Mouse (Mus musculus) central nervous system, embryonic 14 days (tissue): ENCODE results near the gene Eci1. TPM values are rescaled to one million over a fixed set of nuclear protein-coding genes. Genes with fewer than 3 reads are reported as not detected.

Experiments
- polyA plus RNA-seq: library from polyadenylated mRNA; depleted of rRNA; stranded (reverse); fragments of >200 nt; gene quantifications from 2 replicates; pipeline ENCODE4 v1.2.3, GENCODE M21; 2012; rRNA removed

The Eci1 gene
- polyA plus RNA-seq, result 31.1 and 38.3 TPM in 2 replicates

DNA sequence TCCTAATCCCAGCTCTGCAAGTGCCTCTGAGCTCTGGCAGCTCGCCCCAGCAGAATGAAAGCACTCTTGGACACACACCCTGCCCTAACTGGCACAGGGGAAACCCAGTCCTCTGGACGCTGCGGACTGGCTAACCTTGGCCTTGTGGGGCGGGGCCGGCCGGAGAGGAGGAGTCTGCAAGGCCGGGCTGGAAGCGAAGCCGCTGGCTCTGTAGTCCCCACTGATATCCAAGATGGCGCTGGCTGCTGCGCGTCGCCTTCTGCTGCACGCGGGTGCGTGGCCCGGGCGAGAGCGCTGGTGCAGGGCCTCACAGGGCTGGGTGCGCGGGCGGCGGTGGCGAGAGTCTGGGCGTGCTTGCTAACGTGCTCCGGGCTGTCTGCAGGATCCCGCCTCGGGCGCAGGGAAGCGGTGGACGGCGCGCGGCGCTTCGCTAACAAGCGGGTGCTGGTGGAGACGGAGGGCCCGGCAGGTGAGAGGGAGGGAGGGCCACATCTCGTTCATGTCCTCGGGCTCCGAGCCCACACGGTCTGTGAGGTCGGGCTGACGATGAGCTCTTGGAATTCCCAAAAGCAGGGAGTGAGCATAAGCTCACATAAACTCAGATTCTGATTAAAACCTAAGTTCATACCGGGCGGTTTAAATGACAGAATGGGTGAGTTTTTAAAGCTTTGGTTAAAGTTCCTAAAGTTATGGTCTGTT lies at the start of gene Eci1:
TSS of gene Eci1 (plus strand) at position 171 of the 699 bp plus-strand sequence.

GRCm38 (mm10) chr17:24414230-24414976 lies 12.0 kb upstream of the Eci1 start, which contains the start of gene Rnps1:
TSS of gene Rnps1 (plus strand) at chr17:24414565.

DNA sequence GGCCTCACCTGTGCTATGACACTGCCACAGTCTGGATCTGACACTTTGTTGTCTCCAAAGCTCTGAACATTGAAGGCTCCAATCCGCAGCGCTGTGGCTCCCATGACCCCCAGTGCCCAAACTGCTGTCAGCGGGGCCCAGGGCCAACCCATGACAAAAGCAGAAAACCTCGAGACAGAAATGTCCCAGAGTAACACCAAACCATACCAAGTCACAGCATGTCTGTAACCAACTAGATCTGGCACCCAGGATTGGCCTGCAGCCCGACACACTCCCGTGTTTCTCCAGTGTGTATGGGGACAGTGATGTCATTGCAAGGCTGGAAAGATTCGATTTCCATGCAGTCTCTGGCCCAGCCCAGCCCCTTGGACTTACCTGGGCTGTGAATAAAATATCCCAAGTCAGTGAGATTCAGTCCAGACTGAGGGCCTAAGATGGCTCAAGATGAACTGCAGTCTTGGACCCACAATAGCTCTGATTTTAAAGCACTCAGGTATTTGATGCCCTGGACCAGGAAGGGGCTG lies 16.3 kb downstream of the Eci1 start, which contains the start of gene Dnase1l2:
TSS of gene Dnase1l2 (minus strand) at position 474 of the 524 bp plus-strand sequence.

DNA sequence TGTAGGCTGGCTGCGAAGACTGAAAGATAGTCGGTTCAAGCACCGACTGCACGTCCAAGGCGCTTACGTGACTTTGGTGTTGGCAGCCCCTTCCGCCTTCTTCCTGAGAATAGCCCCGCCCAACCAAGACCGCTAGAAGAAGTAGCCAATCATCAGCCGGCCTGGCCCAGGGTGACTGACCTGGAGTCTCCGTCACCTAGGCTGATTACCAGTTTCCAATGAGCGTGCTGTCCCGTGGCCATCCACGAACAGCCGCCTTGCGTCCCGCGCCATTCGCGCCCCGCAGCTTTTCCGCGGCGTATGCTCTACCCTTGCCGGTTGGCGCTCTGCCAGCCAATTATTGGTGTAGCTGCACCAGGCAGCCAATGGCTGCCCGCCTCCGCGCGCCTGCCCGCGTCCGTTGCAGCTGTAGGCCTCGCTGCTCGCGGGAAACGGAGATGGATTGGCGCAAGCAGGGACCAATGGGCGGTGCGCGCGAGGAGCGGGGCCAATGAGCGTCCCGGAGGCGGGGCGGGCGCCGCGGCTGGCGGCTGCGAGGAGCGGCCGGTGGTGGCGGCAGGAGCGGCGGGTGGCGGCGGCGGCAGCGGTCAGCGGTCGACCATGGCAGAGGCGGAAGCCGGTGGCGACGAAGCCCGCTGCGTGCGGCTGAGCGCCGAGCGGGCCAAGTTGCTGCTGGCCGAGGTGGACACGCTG lies 43.6 kb downstream of the Eci1 start, which contains the start of the genes E4f1 and Pgp:
TSS of gene E4f1 (minus strand) at position 404 of the 693 bp plus-strand sequence.
TSS of gene Pgp (plus strand) at position 483 of the 693 bp plus-strand sequence.

GRCm38 (mm10) chr17:24473612-24474275 lies 47.3 kb downstream of the Eci1 start, which contains the start of gene Bricd5:
TSS of gene Bricd5 (plus strand) at chr17:24473884.

DNA sequence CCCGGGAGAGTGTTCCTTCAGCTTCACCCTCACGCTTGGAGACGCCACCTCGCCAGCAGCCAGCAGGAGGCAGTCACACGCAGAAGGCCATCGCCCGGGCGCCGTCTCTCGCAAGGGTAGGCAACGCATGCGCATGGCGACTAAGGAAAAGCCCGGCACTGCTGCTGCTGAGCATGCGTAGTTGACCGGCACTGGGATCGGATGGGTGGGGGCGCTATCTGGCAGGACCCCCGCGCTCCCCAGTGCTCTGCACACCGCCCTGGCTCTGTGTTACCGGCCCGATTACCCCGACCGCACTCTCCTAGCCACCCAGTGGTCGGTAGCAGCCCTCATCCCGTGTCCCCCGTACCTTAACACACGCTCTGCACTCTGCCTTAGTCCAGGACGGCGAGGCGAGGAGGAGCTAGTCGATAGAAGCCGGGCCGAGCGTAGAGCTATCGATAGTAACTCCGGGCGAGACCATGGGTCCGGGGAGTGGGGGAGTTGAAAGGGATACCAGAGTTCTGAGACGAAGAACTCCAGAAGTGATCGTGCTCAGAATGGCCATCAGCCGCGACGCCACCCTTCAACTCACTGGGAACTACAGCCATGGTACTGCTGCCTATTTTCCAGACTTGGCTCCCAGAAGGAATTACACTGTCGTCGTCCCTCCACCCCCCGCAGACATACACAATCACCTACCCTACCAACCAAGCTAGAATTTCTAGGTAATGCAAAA lies 52.4 kb downstream of the Eci1 start, which contains the start of gene Mlst8:
TSS of gene Mlst8 (minus strand) at position 416 of the 718 bp plus-strand sequence.

DNA sequence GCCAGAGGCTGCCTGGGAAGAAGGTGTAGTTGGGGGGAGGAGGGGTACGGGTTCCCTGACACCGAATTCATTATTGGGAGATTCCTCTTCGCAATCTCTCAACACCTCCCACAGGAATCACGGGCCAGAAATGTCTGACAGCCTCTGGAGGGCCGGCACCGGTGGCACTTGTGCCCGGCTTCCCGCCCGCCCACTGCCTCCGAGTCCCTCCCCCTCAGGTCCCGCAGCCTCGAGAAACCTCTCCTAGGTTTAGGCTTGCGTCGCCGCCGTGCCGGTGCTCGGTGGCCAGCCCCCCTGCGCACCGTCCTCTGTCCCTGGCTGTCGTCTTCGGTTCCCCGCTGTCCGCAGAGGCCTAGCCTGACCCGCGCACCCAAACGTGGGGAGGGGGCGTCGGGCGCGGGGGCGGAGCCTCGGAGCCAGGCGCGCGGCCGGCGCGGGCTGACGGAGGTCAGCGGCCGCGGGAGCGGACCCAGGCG lies 61.8 kb downstream of the Eci1 start, which contains the start of gene Caskin1:
TSS of gene Caskin1 (plus strand) at position 416 of the 476 bp plus-strand sequence.

Other genes starting within 250 kb of the Eci1 start
- 50.4 and 57.9 TPM in 2 replicates for gene Tbc1d24, start 221.1 kb upstream of the Eci1 start, polyA plus RNA-seq
- gene Ntn3, start 217.1 kb upstream of the Eci1 start, polyA plus RNA-seq, result 8.3 and 11.3 TPM in 2 replicates
- gene Tedc2, start 205.8 kb upstream of the Eci1 start, polyA plus RNA-seq, result 29.6 and 34.7 TPM in 2 replicates
- 21.1 and 25.3 TPM in 2 replicates for gene Ccnf, start 175.2 kb upstream of the Eci1 start, polyA plus RNA-seq
- 0.33 TPM in 2 replicates for gene Abca17, start 75.6 kb upstream of the Eci1 start, polyA plus RNA-seq
- 33.8 and 34.2 TPM in 2 replicates for gene Abca3, start 74.7 kb upstream of the Eci1 start, polyA plus RNA-seq
- 392 and 424 TPM in 2 replicates for gene Rnps1, start 12.1 kb upstream of the Eci1 start, polyA plus RNA-seq
- gene Dnase1l2, start 16.5 kb downstream of the Eci1 start, polyA plus RNA-seq, result 26.4 and 29.0 TPM in 2 replicates
- 82.5 and 89.4 TPM in 2 replicates for gene E4f1, start 43.7 kb downstream of the Eci1 start, polyA plus RNA-seq
- gene Pgp, start 43.8 kb downstream of the Eci1 start, polyA plus RNA-seq, result 43.4 and 44.6 TPM in 2 replicates
- 0.43 and 1.0 TPM in 2 replicates for gene Bricd5, start 47.2 kb downstream of the Eci1 start, polyA plus RNA-seq
- 51.2 and 55.8 TPM in 2 replicates for gene Mlst8, start 52.4 kb downstream of the Eci1 start, polyA plus RNA-seq
- 93.1 and 111 TPM in 2 replicates for gene Caskin1, start 62.0 kb downstream of the Eci1 start, polyA plus RNA-seq
- gene Traf7, start 101.3 kb downstream of the Eci1 start, polyA plus RNA-seq, result 333 and 335 TPM in 2 replicates
- gene Rab26, start 107.6 kb downstream of the Eci1 start, polyA plus RNA-seq, result 4.1 and 5.0 TPM in 2 replicates
- gene Pkd1, start 123.2 kb downstream of the Eci1 start, polyA plus RNA-seq, result 60.4 and 62.9 TPM in 2 replicates
- gene Tsc2, start 206.0 kb downstream of the Eci1 start, polyA plus RNA-seq, result 175 and 176 TPM in 2 replicates
- gene Nthl1, start 206.0 kb downstream of the Eci1 start, polyA plus RNA-seq, result 16.0 and 16.5 TPM in 2 replicates
- 27.3 and 36.1 TPM in 2 replicates for gene Slc9a3r2, start 223.7 kb downstream of the Eci1 start, polyA plus RNA-seq
- gene Npw, start 231.8 kb downstream of the Eci1 start, polyA plus RNA-seq, result 0.16 and 0.29 TPM in 2 replicates
- gene Zfp598, start 243.0 kb downstream of the Eci1 start, polyA plus RNA-seq, result 85.5 and 87.5 TPM in 2 replicates